Mouse (Mus musculus) liver, embryonic 14.5 days (tissue): Measurements from ENCODE around the gene Szrd1.

Experiments used
- CTCF ChIP-seq: IDR thresholded peaks from 2 replicates; pipeline ENCODE4 v1.5.1; 2016; ENCODE audit warnings: antibody characterized with exemption, low read depth, control low read depth
- EP300 ChIP-seq: IDR thresholded peaks from 2 replicates; pipeline ENCODE4 v1.6.1; 2016; ENCODE audit warnings: antibody characterized with exemption, low read depth

GRCm38 (mm10) chr4:141183932-141184331 lies 44.4 kb upstream of the Szrd1 start:
- TF ChIP-seq CTCF, result no peak
- TF ChIP-seq EP300, result no peak
